Comparison of ENCODE assay signal across 1 mouse cellular context in the genomic region with DNA sequence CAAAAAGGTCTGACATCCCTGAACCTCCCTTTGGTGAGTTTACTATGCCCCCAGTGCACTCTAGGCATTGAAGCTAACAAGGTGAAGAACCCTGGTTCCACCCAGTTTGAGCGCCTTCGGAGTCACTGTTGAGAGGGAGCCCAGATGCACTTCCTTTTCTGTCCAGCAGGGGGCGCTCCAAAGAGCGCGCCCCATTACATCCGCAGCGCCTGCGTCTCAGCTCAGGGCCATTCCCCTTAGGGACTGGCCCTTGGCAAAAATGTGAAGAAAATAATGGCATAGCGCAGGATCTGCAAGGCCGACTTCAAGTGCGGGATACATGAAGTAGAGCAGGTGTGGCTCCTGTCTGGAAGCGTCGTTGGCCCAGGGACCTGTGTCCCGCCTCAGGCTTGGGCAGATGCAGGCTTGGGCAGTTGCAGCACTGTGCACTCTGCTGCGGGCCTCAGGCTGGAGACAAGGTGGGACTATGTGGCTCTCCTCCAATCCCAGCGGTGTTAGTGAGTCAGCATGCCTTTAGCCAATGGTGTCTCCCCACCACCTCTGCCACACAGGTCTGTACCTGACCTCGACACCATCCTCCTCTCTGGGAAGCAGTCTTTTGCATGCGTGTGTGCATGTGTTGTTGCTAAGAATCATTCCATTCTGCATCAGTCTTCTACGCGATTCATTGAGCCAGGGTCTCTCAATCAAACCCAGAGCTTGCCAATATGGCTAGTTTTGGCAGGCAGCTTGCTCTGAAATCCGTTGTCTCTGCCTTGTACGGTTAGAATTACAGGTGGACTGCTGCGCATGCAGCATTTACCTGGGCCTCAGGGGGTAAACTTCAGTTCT.
A peak's percentile ranks its signal among the peaks of the same experiment; 100 is the strongest.
TF ChIP-seq lines count a peak whose summit lies in the region.

No protein-coding gene starts in this region.

TF ChIP-seq in MEL, 35 proteins besides CTCF, POLR2A, EP300 and RAD21:
- TF ChIP-seq NRF1 (IDR thresholded peaks at IDR 0.05; ENCODE audit: insufficient read depth, low read depth, low read length, poor library complexity, severe bottlenecking) (peak; percentile 54), UBTF (IDR thresholded peaks at IDR 0.05; ENCODE audit: borderline replicate concordance, insufficient read depth, low read depth, low read length) (no peak), SMC3 (IDR thresholded peaks at IDR 0.05; ENCODE audit: low read depth, low read length) (peak; percentile 81)
